Mouse (Mus musculus): ENCODE data around the gene Ccnd2. TPM values are rescaled to one million over a fixed set of nuclear protein-coding genes. Genes with fewer than 3 reads are reported as not detected.

Ccnd2 gene
- polyA plus RNA-seq (2017; shearing (Covaris generic)) = 1,231 TPM

DNA sequence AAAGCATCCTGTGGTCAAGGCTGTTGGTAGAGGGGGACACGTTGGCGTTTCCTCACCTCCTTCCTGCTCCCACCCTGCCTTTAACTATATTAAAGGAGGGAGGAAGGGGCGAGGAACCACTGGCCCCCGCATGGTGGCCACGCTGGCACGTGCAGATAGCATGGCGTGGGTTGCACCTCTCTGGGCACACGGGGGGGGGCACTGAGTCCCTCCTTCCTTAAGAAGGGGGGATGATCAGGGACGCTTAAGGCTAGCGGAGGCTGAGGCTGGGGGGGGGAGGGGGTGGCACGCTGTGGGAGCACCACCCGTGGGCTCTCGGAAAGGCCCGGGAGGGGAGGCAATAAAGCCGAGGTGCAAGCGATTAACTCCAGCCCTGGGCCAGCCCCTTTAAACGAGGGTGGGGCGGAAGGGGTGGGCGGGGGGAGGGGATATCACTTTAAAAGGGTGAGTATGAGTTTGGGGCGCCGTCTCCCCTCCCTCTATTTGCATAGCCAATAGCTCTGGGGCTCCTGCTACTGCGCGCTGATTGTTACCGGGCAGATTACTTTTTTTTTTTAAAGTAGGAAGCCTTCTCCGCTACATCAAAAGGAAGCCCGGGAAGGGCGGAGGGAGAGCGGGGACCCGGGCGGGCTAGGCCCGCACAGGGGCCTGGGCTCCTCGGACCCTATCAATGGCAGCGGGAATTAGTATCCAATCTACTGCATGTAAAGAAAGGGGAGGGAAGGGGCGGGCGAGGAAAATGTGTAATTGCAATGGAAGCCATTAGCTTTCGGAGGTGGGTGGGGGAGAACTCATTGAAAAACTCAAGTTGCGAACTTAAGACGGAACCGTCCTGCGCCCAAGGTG is at the start of gene Ccnd2:
Gene Ccnd2 (minus strand): TSS at position 88 of the 846 bp plus-strand sequence.

DNA sequence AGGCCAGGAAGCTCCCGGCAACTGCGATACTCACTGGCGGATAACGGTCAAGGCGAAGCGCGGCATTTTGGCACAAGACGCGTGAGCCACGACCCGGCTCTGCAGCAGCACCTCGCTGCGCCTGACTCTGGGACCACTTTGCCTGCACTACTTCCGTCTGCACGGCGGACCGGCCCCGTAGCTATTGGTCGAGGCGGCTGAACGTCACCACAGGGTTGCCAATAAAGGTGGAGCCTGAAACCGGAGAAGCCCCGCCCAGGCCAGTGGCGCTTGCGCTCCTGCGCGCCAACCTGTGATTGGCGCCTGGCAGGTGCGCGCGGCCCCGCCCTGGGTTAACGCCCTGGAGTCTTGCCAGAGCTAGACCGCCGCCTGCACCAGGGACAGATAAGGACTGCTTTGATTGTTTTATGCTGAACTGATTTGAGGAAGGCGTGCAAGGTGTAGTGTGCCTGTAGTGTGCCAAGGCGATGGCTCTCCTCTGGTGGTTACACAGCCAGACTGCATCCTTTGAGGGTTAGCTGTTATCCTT is 42.5 kb downstream of the Ccnd2 start, which contains the start of gene Tigar:
Gene Tigar (minus strand): TSS at position 156 of the 529 bp plus-strand sequence.

Other genes starting within 250 kb of the Ccnd2 start
- gene Dyrk4, start 230.4 kb downstream of the Ccnd2 start, polyA plus RNA-seq (2017; shearing (Covaris generic)) = 0.85 TPM
- 3.4 TPM for gene Rad51ap1, start 212.6 kb downstream of the Ccnd2 start, polyA plus RNA-seq (2017; shearing (Covaris generic))
- gene D6Wsu163e, start 212.2 kb downstream of the Ccnd2 start, polyA plus RNA-seq (2017; shearing (Covaris generic)) = 10.0 TPM
- gene Fgf6, start 136.6 kb downstream of the Ccnd2 start, polyA plus RNA-seq (2017; shearing (Covaris generic)) = not detected
- gene Fgf23, start 79.3 kb downstream of the Ccnd2 start, polyA plus RNA-seq (2017; shearing (Covaris generic)) = not detected
- gene Tigar, start 42.6 kb downstream of the Ccnd2 start, polyA plus RNA-seq (2017; shearing (Covaris generic)) = 6.1 TPM